In genomic region chr2:105799840-105800239, GRCm38 (mm10) we compare ENCODE assay signal across 8 mouse cellular contexts.
DNase-seq lines count a peak whose midpoint lies in the region; ATAC-seq and TF ChIP-seq lines count a peak whose summit lies in the region.
"Had no signal": no experiment of that assay in that cellular context is flagged by ENCODE, and none has a peak within 500 bp of the region (broad histone marks: within the 10 kb centered on the region; RNA-seq: fewer than 3 reads in every experiment).

No protein-coding gene starts in this region.

- H3K4me1 ChIP-seq in E14TG2a.4 (replicated peaks; ENCODE audit: low read depth, low read length) = no peaks in the 10 kb centered on the region
- H3K4me1 ChIP-seq in embryonic facial prominence, embryonic 11.5 days (ENCODE audit: control insufficient read depth, insufficient read depth, low read length) = no peaks in the 10 kb centered on the region

- no peaks in the 10 kb centered on the region for H3K36me3 ChIP-seq in E14TG2a.4 (ENCODE audit: insufficient read depth, low read length)
- no peaks in the 10 kb centered on the region for H3K36me3 ChIP-seq in embryonic facial prominence, embryonic 11.5 days (replicated peaks; ENCODE audit: control insufficient read depth, insufficient read depth, low read depth, low read length)
- H3K36me3 ChIP-seq: midbrain, embryonic 10.5 days had no signal

- WGBS in embryonic facial prominence, embryonic 11.5 days = 69% methylated on average over 2 of the region's 2 CpGs

- ATAC-seq in embryonic facial prominence, embryonic 11.5 days (replicated peaks; ENCODE audit: insufficient number of reproducible peaks, low FRiP score, low TSS enrichment, low read depth) = no peak

- peak; percentile 15 to 40 for DNase-seq in layer of hippocampus, postnatal 10 days (ENCODE audit: low spot score in 2 of 2)
- no peak for DNase-seq in layer of hippocampus, adult 11-12 months (ENCODE audit: low spot score)
- peak; percentile 59 for DNase-seq in ZHBTc4 (ENCODE audit: low read depth, low spot score)
- DNase-seq in embryonic facial prominence, embryonic 11.5 days (ENCODE audit: low spot score) = peak; percentile 23
- no peak for DNase-seq in left cerebral cortex, adult 8-10 months (ENCODE audit: low spot score in 2 of 2)
- no peak for DNase-seq in ovary, postnatal 10 days (ENCODE audit: low spot score)

- H3K9me3 ChIP-seq in E14TG2a.4 (ENCODE audit: low read length) = no peaks in the 10 kb centered on the region
- no peaks in the 10 kb centered on the region for H3K9me3 ChIP-seq in embryonic facial prominence, embryonic 11.5 days (replicated peaks; ENCODE audit: control insufficient read depth, low read length)
- H3K9me3 ChIP-seq: midbrain, embryonic 10.5 days had no signal

- no peak overlapping the region for H3K9ac ChIP-seq in embryonic facial prominence, embryonic 11.5 days (replicated peaks; ENCODE audit: low read length)

- TF ChIP-seq CTCF in E14TG2a.4 (conservative IDR thresholded peaks at IDR 0.05; ENCODE audit: low read length) = peak; percentile 55

- no peak overlapping the region for H3K4me3 ChIP-seq in E14TG2a.4 (replicated peaks; ENCODE audit: low read length)
- no peak overlapping the region for H3K4me3 ChIP-seq in embryonic facial prominence, embryonic 11.5 days (ENCODE audit: low read depth, low read length)
- H3K4me3 ChIP-seq: midbrain, embryonic 10.5 days had no signal

- H3K4me2 ChIP-seq in embryonic facial prominence, embryonic 11.5 days (ENCODE audit: low read depth, low read length) = no peak overlapping the region

- H3K27ac ChIP-seq in embryonic facial prominence, embryonic 11.5 days (replicated peaks; ENCODE audit: low read depth, low read length) = no peak overlapping the region
- H3K27ac ChIP-seq: midbrain, embryonic 10.5 days had no signal

- no peaks in the 10 kb centered on the region for H3K27me3 ChIP-seq in E14TG2a.4 (ENCODE audit: insufficient read depth, low read length)
- no peaks in the 10 kb centered on the region for H3K27me3 ChIP-seq in embryonic facial prominence, embryonic 11.5 days (ENCODE audit: control insufficient read depth, insufficient read depth, low read length)

Comparison
In these comparisons a context has a peak if more than half of its experiments do, and no peak if none do; other contexts are left out.
1. DNase-seq: peak in layer of hippocampus, postnatal 10 days (2 of 2), ZHBTc4 (single experiment) and embryonic facial prominence, embryonic 11.5 days (single experiment); none in layer of hippocampus, adult 11-12 months (single experiment), left cerebral cortex, adult 8-10 months (0 of 2) and ovary, postnatal 10 days (single experiment).